Mouse (Mus musculus): Measurements from ENCODE around the gene Nars2. TPM values are rescaled to one million over a fixed set of nuclear protein-coding genes. Genes with fewer than 3 reads are reported as not detected.
A peak's percentile ranks its signal among the peaks of the same experiment; 100 is the strongest.
"Not testable (repeated sequence)": the region's sequence is repeated elsewhere in the genome, so short reads cannot be mapped to it uniquely, and the experiment has no call there.

Gene Nars2
- polyA plus RNA-seq, 1 experiment from 2014 or later, result 19.1 TPM

DNA sequence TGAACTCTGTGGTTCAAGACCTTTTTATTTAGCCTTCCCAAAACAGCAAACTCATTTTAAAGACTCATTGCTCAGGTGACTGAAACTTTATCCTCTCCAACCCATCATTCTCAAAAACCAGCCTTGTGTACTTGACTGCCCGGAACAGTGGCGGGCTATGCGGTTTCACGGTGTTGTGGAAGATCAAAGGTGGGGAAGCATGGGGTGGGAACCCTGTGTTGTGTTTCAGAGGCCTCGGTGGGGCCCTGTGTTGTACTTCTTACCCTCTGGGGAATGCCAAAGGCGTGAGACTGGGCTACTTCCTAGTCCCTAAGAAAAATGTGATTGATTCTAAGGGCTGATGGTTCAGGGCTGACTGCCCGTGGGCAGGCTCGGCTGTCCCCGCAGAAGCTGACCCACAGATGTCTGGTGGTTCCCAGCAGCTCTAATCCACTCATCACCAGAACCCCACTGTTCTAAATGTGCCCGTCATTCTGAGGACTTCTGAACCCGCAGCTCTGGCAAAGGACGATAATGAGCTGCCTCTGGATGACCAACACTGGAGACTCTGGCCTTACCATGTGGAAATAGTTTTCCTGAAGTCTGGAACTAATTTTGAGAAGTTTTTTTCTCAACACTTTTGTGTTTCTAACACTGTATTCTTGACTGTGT, 40.9 kb upstream of the Nars2 start:
- Histone ChIP-seq H3K36me3 (replicated peaks; ENCODE audit: control insufficient read depth, insufficient read depth) (no peaks in the 10 kb centered on the region), H3K4me2 (replicated peaks) (no peak overlapping the region), H3K9me3 (ENCODE audit: control insufficient read depth, low read length) (no peaks in the 10 kb centered on the region), H3K9ac (no peak overlapping the region), H3K27ac (no peak overlapping the region), H3K4me1 (replicated peaks; ENCODE audit: control insufficient read depth, insufficient read depth, low read length) (peaks cover 6% of the 10 kb centered on the region; the same call in 1 of the 2 replicates), H3K4me3 (replicated peaks; ENCODE audit: low read length) (no peak overlapping the region), H3K27me3 (ENCODE audit: control insufficient read depth, insufficient read depth, low read length) (no peaks in the 10 kb centered on the region)
- WGBS, result 72% methylated on average over 12 of the region's 12 CpGs
- DNase-seq (ENCODE audit: low spot score) (no peak), ATAC-seq (ENCODE audit: low FRiP score) (no peak)

DNA sequence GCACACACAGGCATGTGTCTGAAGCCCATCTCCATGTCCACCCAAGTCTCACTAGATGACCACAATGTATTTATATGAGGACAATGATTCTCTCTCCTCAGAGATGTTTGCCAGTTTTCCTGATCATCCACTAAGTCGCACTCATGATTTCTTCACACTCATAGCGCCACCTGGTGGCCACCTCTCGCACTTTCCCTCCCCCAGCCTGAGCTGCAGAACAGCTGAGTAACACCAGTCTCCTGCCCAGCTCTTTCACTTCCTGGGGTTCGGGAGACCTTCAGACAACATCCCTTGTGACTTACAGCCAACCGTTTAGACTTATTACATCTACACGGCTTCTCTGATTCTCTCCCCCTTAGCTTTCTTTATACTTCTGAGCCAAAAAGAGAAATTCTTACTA, 37.3 kb upstream of the Nars2 start:
- Histone ChIP-seq H3K4me1 (replicated peaks; ENCODE audit: control insufficient read depth, insufficient read depth, low read length) (no peaks in the 10 kb centered on the region), H3K27me3 (ENCODE audit: control insufficient read depth, insufficient read depth, low read length) (no peaks in the 10 kb centered on the region), H3K9me3 (ENCODE audit: control insufficient read depth, low read length) (no peaks in the 10 kb centered on the region), H3K4me2 (replicated peaks) (no peak overlapping the region), H3K4me3 (replicated peaks; ENCODE audit: low read length) (no peak overlapping the region), H3K9ac (no peak overlapping the region), H3K36me3 (replicated peaks; ENCODE audit: control insufficient read depth, insufficient read depth) (no peaks in the 10 kb centered on the region), H3K27ac (no peak overlapping the region)
- DNase-seq (ENCODE audit: low spot score) (peak; percentile 98), ATAC-seq (ENCODE audit: low FRiP score) (0 out of 2 replicates have a peak, but pooled peaks have one; percentile 54)
- WGBS, result 11% methylated on average over 6 of the region's 6 CpGs

DNA sequence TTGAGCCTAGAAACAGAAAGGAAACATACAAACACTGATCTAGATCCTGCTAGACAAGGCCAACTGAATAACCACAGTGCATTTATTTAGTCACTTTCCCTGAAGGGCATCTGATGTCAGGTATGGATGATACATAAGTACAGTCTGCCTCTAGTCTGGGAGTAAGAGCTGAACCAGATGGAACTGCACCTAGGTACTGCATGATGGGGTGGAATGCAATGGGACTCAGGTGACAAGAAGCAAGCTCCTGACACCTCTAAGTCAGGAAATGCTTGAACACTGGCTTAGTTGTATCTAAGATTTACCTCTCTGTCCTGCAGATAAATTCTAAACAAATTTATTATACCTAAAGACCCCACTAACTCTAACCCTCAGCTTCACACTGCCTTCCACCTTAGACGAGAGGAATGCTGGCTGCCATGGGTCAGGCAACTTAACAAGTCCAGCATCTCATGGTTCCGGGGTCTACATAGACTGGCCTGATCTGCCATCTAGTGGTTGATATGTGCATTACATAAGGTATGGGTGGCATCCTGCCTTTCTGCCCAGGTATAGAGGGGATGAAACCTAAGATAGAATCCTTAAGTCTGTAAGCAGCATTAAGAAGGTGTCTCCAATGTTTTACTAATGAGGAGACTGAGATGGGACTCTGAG, 35.7 kb upstream of the Nars2 start:
- no peak overlapping the region for H3K4me3 ChIP-seq (replicated peaks; ENCODE audit: low read length)
- no peaks in the 10 kb centered on the region for H3K4me1 ChIP-seq (replicated peaks; ENCODE audit: control insufficient read depth, insufficient read depth, low read length)
- no peaks in the 10 kb centered on the region for H3K36me3 ChIP-seq (replicated peaks; ENCODE audit: control insufficient read depth, insufficient read depth)
- ATAC-seq (ENCODE audit: low FRiP score) (0 out of 2 replicates have a peak, but pooled peaks have one; percentile 61), DNase-seq (ENCODE audit: low spot score) (peak; percentile 93)
- no peak overlapping the region for H3K4me2 ChIP-seq (replicated peaks)
- H3K27me3 ChIP-seq (ENCODE audit: control insufficient read depth, insufficient read depth, low read length), result no peaks in the 10 kb centered on the region; the same call in 1 of the 2 replicates
- H3K27ac ChIP-seq, result no peak overlapping the region
- no peaks in the 10 kb centered on the region for H3K9me3 ChIP-seq (ENCODE audit: control insufficient read depth, low read length)
- H3K9ac ChIP-seq, result no peak overlapping the region
- WGBS, result 6% methylated on average over 2 of the region's 2 CpGs

DNA sequence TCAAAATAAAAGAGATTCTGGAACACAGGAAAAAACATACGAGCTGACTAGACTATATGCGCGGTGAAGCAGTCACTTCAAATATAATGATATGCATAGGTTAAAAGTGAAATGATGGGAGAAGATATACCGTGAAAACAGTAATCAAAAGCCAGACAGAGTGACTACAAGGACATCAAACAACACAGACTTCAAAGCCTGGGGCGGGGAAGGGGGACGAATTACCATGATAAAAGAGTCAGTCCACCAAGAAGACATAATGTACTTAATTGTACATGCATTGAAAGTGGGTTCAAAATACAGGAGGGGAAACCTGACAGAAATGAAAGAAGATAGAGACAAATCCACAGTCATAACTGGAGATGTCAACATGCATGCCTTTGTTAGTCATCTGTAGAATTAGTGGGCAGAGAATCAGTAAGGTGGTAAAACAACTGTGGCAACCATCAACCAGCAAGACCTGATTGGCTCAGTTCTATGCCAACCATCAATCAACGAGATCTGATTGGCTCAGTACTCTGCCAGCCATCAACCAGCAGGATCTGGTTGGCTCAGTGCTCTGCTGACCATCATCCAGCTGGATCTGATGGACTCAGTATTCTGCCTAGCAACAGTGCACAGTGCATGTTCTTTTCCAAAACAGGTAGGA, 30.7 kb upstream of the Nars2 start:
- 35% methylated on average over 7 of the region's 7 CpGs for WGBS
- no peaks in the 10 kb centered on the region for H3K36me3 ChIP-seq (replicated peaks; ENCODE audit: control insufficient read depth, insufficient read depth)
- DNase-seq (ENCODE audit: low spot score) (no peak), ATAC-seq (ENCODE audit: low FRiP score) (peak; percentile 68; the same call in 1 of the 2 replicates)
- H3K4me2 ChIP-seq (replicated peaks), result no peak overlapping the region
- no peak overlapping the region for H3K27ac ChIP-seq
- H3K4me3 ChIP-seq (replicated peaks; ENCODE audit: low read length), result no peak overlapping the region
- H3K9me3 ChIP-seq (ENCODE audit: control insufficient read depth, low read length), result no peaks in the 10 kb centered on the region
- H3K27me3 ChIP-seq (ENCODE audit: control insufficient read depth, insufficient read depth, low read length), result no peaks in the 10 kb centered on the region; the same call in 1 of the 2 replicates
- H3K9ac ChIP-seq, result no peak overlapping the region
- H3K4me1 ChIP-seq (replicated peaks; ENCODE audit: control insufficient read depth, insufficient read depth, low read length), result no peaks in the 10 kb centered on the region

DNA sequence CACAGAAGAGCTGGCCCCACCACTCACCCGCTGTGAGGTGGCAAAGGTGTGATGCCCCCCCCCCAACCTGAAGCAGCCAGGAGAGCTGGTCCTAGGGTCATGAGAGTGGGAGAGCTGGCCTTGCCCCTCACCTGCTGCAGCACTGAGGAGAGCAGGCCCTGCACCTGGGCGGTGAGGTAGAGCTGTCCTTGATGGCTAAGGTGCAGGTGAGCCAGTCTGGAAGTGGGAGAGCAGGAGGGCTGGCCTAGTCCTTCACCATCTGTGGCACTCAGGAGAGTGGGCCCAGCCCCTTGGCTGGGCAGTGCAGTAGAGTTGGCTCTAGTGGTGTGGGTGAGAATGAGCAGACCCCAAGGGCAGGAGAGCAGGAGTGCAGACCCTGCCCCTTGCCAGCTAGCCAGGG, 28.4 kb upstream of the Nars2 start:
- Histone ChIP-seq H3K27me3 (ENCODE audit: control insufficient read depth, insufficient read depth, low read length) (no peaks in the 10 kb centered on the region; the same call in 1 of the 2 replicates), H3K9ac (no peak overlapping the region), H3K9me3 (ENCODE audit: control insufficient read depth, low read length) (no peaks in the 10 kb centered on the region), H3K4me3 (replicated peaks; ENCODE audit: low read length) (no peak overlapping the region), H3K27ac (no peak overlapping the region), H3K4me1 (replicated peaks; ENCODE audit: control insufficient read depth, insufficient read depth, low read length) (no peaks in the 10 kb centered on the region), H3K36me3 (replicated peaks; ENCODE audit: control insufficient read depth, insufficient read depth) (no peaks in the 10 kb centered on the region), H3K4me2 (replicated peaks) (no peak overlapping the region)
- ATAC-seq (ENCODE audit: low FRiP score) (no peak; the same call in 1 of the 2 replicates), DNase-seq (ENCODE audit: low spot score) (no peak)
- WGBS, result 92% methylated on average over 2 of the region's 2 CpGs

DNA sequence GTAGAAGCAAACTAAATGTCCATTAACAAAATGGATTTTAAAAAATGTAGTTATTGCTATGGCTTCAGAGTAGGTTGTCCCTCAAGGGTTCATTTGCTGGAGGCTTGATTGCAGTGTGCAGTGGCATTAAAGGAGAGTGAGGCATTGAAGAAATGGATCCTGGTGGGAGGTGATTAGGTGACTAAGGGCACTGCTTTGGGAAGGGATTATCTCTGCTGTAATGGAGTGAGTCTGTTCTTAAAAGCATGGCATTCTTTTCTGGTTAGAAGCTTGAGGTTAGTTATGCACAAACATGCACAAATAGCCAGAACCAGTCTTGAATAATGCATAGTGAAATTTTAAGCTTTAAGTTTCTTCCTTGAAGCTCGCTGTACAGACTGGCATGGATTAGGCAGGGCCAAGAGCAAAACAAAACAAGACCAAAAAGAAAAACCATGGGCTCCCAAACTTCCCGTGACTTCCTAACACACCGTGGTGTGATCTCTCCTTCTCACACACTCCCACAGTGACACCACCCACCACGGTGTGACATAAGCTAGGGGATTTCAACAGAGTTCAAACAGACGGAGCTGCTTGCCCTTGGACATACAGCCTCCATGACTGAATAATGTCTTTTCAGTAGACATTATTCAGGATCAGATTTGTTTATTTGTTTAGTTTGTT, 7.5 kb upstream of the Nars2 start:
- Histone ChIP-seq H3K9me3 (ENCODE audit: control insufficient read depth, low read length) (no peaks in the 10 kb centered on the region), H3K27ac (no peak overlapping the region), H3K4me3 (replicated peaks; ENCODE audit: low read length) (no peak overlapping the region), H3K9ac (no peak overlapping the region), H3K4me1 (replicated peaks; ENCODE audit: control insufficient read depth, insufficient read depth, low read length) (no peaks in the 10 kb centered on the region), H3K4me2 (replicated peaks) (no peak overlapping the region), H3K27me3 (ENCODE audit: control insufficient read depth, insufficient read depth, low read length) (no peaks in the 10 kb centered on the region), H3K36me3 (replicated peaks; ENCODE audit: control insufficient read depth, insufficient read depth) (no peaks in the 10 kb centered on the region)
- WGBS, result 69% methylated on average over 5 of the region's 5 CpGs
- ATAC-seq (ENCODE audit: low FRiP score), result no peak
- DNase-seq (ENCODE audit: low spot score), result no peak

DNA sequence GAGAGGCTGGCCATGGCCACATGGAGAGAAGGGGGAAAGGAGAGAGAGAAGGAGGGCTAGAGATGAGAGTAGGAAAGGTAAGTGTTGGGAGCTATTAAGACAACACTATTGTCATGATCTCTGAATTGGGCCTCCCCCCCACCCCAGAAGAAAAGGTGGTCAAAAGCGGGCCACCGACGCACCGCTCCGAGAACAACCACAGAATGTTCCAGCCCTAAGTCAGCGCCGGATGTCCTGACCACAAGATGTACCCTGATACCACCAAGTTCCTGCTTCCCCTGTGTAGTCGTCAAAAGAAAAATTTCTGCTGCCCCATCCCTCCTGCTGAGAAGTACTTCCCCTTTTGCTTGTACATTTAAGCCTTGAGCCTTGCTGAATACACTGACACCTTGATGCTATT, 4.8 kb upstream of the Nars2 start:
- not testable (repeated sequence) for DNase-seq (ENCODE audit: low spot score); H3K36me3 ChIP-seq (replicated peaks; ENCODE audit: control insufficient read depth, insufficient read depth); H3K9me3 ChIP-seq (ENCODE audit: control insufficient read depth, low read length); H3K9ac ChIP-seq; H3K4me3 ChIP-seq (replicated peaks; ENCODE audit: low read length); H3K4me2 ChIP-seq (replicated peaks); ATAC-seq (ENCODE audit: low FRiP score); H3K27me3 ChIP-seq (ENCODE audit: control insufficient read depth, insufficient read depth, low read length); H3K27ac ChIP-seq; H3K4me1 ChIP-seq (replicated peaks; ENCODE audit: control insufficient read depth, insufficient read depth, low read length)
- 91% methylated on average over 8 of the region's 8 CpGs for WGBS

DNA sequence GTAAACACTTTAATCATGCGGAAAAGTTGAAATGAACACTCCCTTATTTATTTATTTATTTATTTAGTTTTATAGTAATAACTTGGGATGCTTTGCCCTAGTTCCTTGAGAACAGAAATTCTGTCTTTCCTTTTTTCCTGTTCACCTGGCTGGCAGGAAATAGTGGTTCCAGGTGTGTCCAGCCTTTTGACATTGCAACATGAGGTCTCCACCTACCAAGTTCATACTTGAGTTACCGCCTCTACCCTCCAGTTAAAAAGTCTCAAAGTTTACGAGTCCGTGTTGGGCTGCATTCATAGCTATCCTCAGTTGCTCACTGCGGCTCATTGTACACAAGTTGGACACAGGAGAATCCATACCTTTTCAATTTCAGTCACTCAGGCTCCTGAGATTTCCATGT, 789 bp downstream of the Nars2 start:
- H3K4me2 ChIP-seq (replicated peaks), result peak overlapping the region; percentile 77
- peak overlapping the region; percentile 90; the same call in 1 of the 2 replicates for H3K27ac ChIP-seq
- peak overlapping the region; percentile 97 for H3K4me3 ChIP-seq (replicated peaks; ENCODE audit: low read length)
- 0 out of 2 replicates have a peak, but pooled peaks cover under 1% of the 10 kb centered on the region for H3K36me3 ChIP-seq (replicated peaks; ENCODE audit: control insufficient read depth, insufficient read depth)
- no peaks in the 10 kb centered on the region for H3K27me3 ChIP-seq (ENCODE audit: control insufficient read depth, insufficient read depth, low read length)
- ATAC-seq (ENCODE audit: low FRiP score) (no peak), DNase-seq (ENCODE audit: low spot score) (no peak)
- whole genome bisulfite sequencing, result 35% methylated on average over 5 of the region's 5 CpGs
- H3K9ac ChIP-seq, result peak overlapping the region; percentile 85
- peaks cover 6% of the 10 kb centered on the region; the same call in 1 of the 2 replicates for H3K4me1 ChIP-seq (replicated peaks; ENCODE audit: control insufficient read depth, insufficient read depth, low read length)
- no peaks in the 10 kb centered on the region for H3K9me3 ChIP-seq (ENCODE audit: control insufficient read depth, low read length)

DNA sequence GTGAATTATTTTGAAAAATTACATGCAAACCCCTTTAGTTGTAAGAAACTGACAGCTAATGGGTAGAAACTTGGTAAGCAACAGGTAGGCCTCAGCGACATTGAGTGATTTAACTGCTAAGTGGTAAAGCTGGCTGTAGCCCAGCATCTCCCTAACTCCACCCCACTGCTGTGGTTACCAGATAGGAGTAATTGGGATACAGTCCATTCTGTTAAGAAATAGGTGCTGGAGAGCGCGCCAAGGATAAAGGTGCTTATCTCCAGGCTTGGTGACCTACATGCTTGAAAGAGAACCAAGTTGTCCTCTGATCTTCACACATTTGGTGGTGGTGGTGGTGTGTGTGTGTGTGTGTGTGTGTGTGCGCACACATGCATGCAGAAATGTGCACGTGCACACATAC, 7.9 kb downstream of the Nars2 start:
- Histone ChIP-seq H3K9me3 (ENCODE audit: control insufficient read depth, low read length) (no peaks in the 10 kb centered on the region), H3K9ac (no peak overlapping the region), H3K4me1 (replicated peaks; ENCODE audit: control insufficient read depth, insufficient read depth, low read length) (no peaks in the 10 kb centered on the region), H3K4me2 (replicated peaks) (no peak overlapping the region), H3K27me3 (ENCODE audit: control insufficient read depth, insufficient read depth, low read length) (no peaks in the 10 kb centered on the region), H3K36me3 (replicated peaks; ENCODE audit: control insufficient read depth, insufficient read depth) (peaks cover 39% of the 10 kb centered on the region), H3K4me3 (replicated peaks; ENCODE audit: low read length) (no peak overlapping the region), H3K27ac (no peak overlapping the region)
- no peak for ATAC-seq (ENCODE audit: low FRiP score)
- DNase-seq (ENCODE audit: low spot score), result no peak
- WGBS, result 97% methylated on average over 5 of the region's 5 CpGs

Data from hindbrain, embryonic 14.5 days (tissue).